Mouse (Mus musculus): ENCODE results near the gene Lzts3. TPM values are rescaled to one million over a fixed set of nuclear protein-coding genes. Genes with fewer than 3 reads are reported as not detected.

Lzts3 gene
- polyA plus RNA-seq, 1 experiment, result 200 TPM

GRCm38 (mm10) chr2:130629839-130630203 is 12.8 kb downstream of the Lzts3 start, which contains the start of the genes Fastkd5 and Ubox5:
Fastkd5 (minus strand) TSS chr2:130630027.
Ubox5 (minus strand) TSS chr2:130630038.
- TF ChIP-seq CTCF (IDR thresholded peaks at IDR 0.05; ENCODE audit: extremely low read depth, insufficient read depth, low read length) (no peak), POLR2A (IDR thresholded peaks at IDR 0.05; ENCODE audit: extremely low read depth, insufficient read depth, low read length) (peak; percentile 49; the same call in 1 of the 2 replicates)
- Histone ChIP-seq H3K4me3 (ENCODE audit: insufficient read depth, low read length) (peak within 1 kb of the TSS; percentile 92), H3K4me1 (ENCODE audit: control insufficient read depth, insufficient read depth, low read length) (peaks cover 1% of the 10 kb centered on the region; the same call in 1 of the 2 replicates), H3K27ac (ENCODE audit: insufficient read depth, low read length) (0 out of 2 replicates have a peak within 1 kb of the TSS, but pooled peaks have one; percentile 15)

- H3K4me3 ChIP-seq (ENCODE audit: insufficient read depth, low read length), result peak overlapping the region; percentile 92
- H3K4me1 ChIP-seq (ENCODE audit: control insufficient read depth, insufficient read depth, low read length), result no peaks in the 10 kb centered on the region; the same call in 1 of the 2 replicates
- H3K27ac ChIP-seq (ENCODE audit: insufficient read depth, low read length), result 0 out of 2 replicates have a peak overlapping the region, but pooled peaks have one; percentile 15
- no peak for TF ChIP-seq POLR2A (IDR thresholded peaks at IDR 0.05; ENCODE audit: extremely low read depth, insufficient read depth, low read length)
Measured at GRCm38 (mm10) chr2:130629080-130629838, 13.3 kb downstream of the Lzts3 start.

DNA sequence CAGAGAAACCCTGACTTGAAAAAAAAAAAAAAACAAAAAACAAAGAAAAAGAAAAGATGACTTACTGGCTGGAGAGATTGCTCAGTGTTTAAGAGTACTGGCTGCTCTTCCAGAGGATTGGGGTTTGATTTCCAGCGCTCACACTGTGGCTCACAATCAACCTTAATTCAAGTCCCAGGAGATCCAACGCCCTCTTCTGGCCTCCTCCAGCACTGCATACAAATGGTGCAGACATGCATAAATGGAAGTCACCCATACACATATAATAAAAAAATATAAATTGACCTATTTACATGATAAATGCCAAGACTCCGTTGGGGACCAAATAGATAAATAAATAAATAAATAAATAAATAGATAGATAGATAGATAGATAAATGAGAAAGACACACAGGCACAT is 14.2 kb downstream of the Lzts3 start:
- H3K4me1 ChIP-seq (ENCODE audit: control insufficient read depth, insufficient read depth, low read length), result no peaks in the 10 kb centered on the region; the same call in 1 of the 2 replicates
- H3K27ac ChIP-seq (ENCODE audit: insufficient read depth, low read length), result no peak overlapping the region
- H3K4me3 ChIP-seq (ENCODE audit: insufficient read depth, low read length), result no peak overlapping the region
- TF ChIP-seq POLR2A (IDR thresholded peaks at IDR 0.05; ENCODE audit: extremely low read depth, insufficient read depth, low read length) (no peak), CTCF (IDR thresholded peaks at IDR 0.05; ENCODE audit: extremely low read depth, insufficient read depth, low read length) (no peak)

- Histone ChIP-seq H3K27ac (ENCODE audit: insufficient read depth, low read length) (no peak overlapping the region), H3K4me1 (ENCODE audit: control insufficient read depth, insufficient read depth, low read length) (no peaks in the 10 kb centered on the region), H3K4me3 (ENCODE audit: insufficient read depth, low read length) (no peak overlapping the region)
- TF ChIP-seq CTCF (IDR thresholded peaks at IDR 0.05; ENCODE audit: extremely low read depth, insufficient read depth, low read length) (no peak), POLR2A (IDR thresholded peaks at IDR 0.05; ENCODE audit: extremely low read depth, insufficient read depth, low read length) (no peak)
Measured at GRCm38 (mm10) chr2:130618972-130619371, 23.6 kb downstream of the Lzts3 start.

- peak; percentile 38 for TF ChIP-seq CTCF (IDR thresholded peaks at IDR 0.05; ENCODE audit: extremely low read depth, insufficient read depth, low read length)
- no peak for TF ChIP-seq POLR2A (IDR thresholded peaks at IDR 0.05; ENCODE audit: extremely low read depth, insufficient read depth, low read length)
- Histone ChIP-seq H3K4me3 (ENCODE audit: insufficient read depth, low read length) (no peak overlapping the region), H3K4me1 (ENCODE audit: control insufficient read depth, insufficient read depth, low read length) (no peaks in the 10 kb centered on the region), H3K27ac (ENCODE audit: insufficient read depth, low read length) (no peak overlapping the region)
Measured at GRCm38 (mm10) chr2:130613091-130613490, 29.5 kb downstream of the Lzts3 start.

GRCm38 (mm10) chr2:130602195-130602594 is 40.4 kb downstream of the Lzts3 start:
- Histone ChIP-seq H3K27ac (ENCODE audit: insufficient read depth, low read length) (no peak overlapping the region), H3K4me3 (ENCODE audit: insufficient read depth, low read length) (no peak overlapping the region), H3K4me1 (ENCODE audit: control insufficient read depth, insufficient read depth, low read length) (no peaks in the 10 kb centered on the region)
- TF ChIP-seq POLR2A (IDR thresholded peaks at IDR 0.05; ENCODE audit: extremely low read depth, insufficient read depth, low read length) (no peak), CTCF (IDR thresholded peaks at IDR 0.05; ENCODE audit: extremely low read depth, insufficient read depth, low read length) (no peak)

DNA sequence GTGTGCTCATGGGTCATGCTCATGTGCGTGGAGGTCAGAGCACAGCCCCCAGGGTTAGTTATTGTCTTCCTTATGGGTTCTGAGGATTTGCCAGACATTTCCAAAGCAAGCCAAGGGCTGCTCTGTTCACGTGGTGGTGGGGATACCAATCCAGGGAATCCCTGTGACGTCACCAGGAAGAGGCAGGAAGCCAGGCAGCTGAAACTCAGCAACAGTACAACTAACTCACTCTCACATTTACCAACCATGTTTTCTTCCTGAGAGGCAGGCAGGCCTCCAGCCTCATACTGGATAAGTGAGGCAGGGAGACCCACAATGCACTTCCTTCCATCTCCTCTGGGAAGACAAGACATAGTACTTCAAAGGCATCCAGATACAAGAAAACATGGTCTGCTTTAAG is 44.2 kb downstream of the Lzts3 start:
- Histone ChIP-seq H3K27ac (ENCODE audit: insufficient read depth, low read length) (no peak overlapping the region), H3K4me3 (ENCODE audit: insufficient read depth, low read length) (no peak overlapping the region), H3K4me1 (ENCODE audit: control insufficient read depth, insufficient read depth, low read length) (no peaks in the 10 kb centered on the region)
- TF ChIP-seq CTCF (IDR thresholded peaks at IDR 0.05; ENCODE audit: extremely low read depth, insufficient read depth, low read length), result no peak
- no peak for TF ChIP-seq POLR2A (IDR thresholded peaks at IDR 0.05; ENCODE audit: extremely low read depth, insufficient read depth, low read length)

DNA sequence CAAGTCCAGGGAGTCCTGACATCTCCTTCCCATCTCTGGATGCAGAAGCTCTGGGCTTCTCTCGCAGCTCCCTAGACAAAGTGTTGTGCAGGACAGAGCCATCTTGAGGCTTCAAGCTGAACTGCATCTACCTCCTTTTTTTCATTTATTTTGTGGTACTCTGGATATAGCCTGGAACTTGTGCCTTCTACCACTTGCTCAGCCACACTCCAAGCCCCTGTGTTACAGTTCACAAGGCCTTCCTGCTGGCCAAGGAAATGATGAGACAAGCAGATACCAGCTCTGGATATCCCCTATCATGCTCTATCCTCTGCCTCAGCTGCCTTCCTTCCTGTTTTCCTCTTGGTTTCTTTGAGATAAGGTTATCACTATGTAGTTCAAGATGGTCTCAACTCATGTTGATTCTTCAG is 45.0 kb downstream of the Lzts3 start:
- TF ChIP-seq POLR2A (IDR thresholded peaks at IDR 0.05; ENCODE audit: extremely low read depth, insufficient read depth, low read length), result no peak
- peak; percentile 71 for TF ChIP-seq CTCF (IDR thresholded peaks at IDR 0.05; ENCODE audit: extremely low read depth, insufficient read depth, low read length)
- Histone ChIP-seq H3K27ac (ENCODE audit: insufficient read depth, low read length) (no peak overlapping the region), H3K4me1 (ENCODE audit: control insufficient read depth, insufficient read depth, low read length) (no peaks in the 10 kb centered on the region), H3K4me3 (ENCODE audit: insufficient read depth, low read length) (no peak overlapping the region)

GRCm38 (mm10) chr2:130595596-130595995 is 47.0 kb downstream of the Lzts3 start:
- TF ChIP-seq POLR2A (IDR thresholded peaks at IDR 0.05; ENCODE audit: extremely low read depth, insufficient read depth, low read length) (no peak), CTCF (IDR thresholded peaks at IDR 0.05; ENCODE audit: extremely low read depth, insufficient read depth, low read length) (no peak)
- Histone ChIP-seq H3K4me1 (ENCODE audit: control insufficient read depth, insufficient read depth, low read length) (no peaks in the 10 kb centered on the region), H3K27ac (ENCODE audit: insufficient read depth, low read length) (no peak overlapping the region), H3K4me3 (ENCODE audit: insufficient read depth, low read length) (no peak overlapping the region)

- Histone ChIP-seq H3K4me3 (ENCODE audit: insufficient read depth, low read length) (no peak overlapping the region), H3K27ac (ENCODE audit: insufficient read depth, low read length) (no peak overlapping the region), H3K4me1 (ENCODE audit: control insufficient read depth, insufficient read depth, low read length) (no peaks in the 10 kb centered on the region)
- TF ChIP-seq POLR2A (IDR thresholded peaks at IDR 0.05; ENCODE audit: extremely low read depth, insufficient read depth, low read length) (no peak), CTCF (IDR thresholded peaks at IDR 0.05; ENCODE audit: extremely low read depth, insufficient read depth, low read length) (no peak)
Measured at GRCm38 (mm10) chr2:130591016-130591415, 51.6 kb downstream of the Lzts3 start.
